Mouse (Mus musculus) stomach, embryonic 14.5 days (tissue): ENCODE data around the gene Best1. TPM values are rescaled to one million over a fixed set of nuclear protein-coding genes. Genes with fewer than 3 reads are reported as not detected.

Source experiments
- polyA plus RNA-seq: library from polyadenylated mRNA; unstranded; fragments of >200 nt; fragmentation: Nextera tagmentation; extraction: Ambion mirVana; gene quantifications from 2 replicates; pipeline ENCODE4 v1.2.1, GENCODE M21; 2014

The Best1 gene
- polyA plus RNA-seq, 1 experiment from 2014 or later = 0.72 TPM

Other genes starting within 250 kb of the Best1 start
- not detected in 2 replicates for gene Scgb2a2, start 154.1 kb downstream of the Best1 start, polyA plus RNA-seq
- gene Incenp, start 102.1 kb downstream of the Best1 start, polyA plus RNA-seq = 84.9 and 86.6 TPM in 2 replicates
- gene Fth1, start 21.0 kb downstream of the Best1 start, polyA plus RNA-seq = 1,491 and 1,524 TPM in 2 replicates
- 26.0 and 28.6 TPM in 2 replicates for gene Rab3il1, start within 50 bp of the Best1 start, polyA plus RNA-seq
- gene Fads3, start 39.9 kb upstream of the Best1 start, polyA plus RNA-seq = 9.1 and 11.2 TPM in 2 replicates
- 49.1 and 54.5 TPM in 2 replicates for gene Fads2, start 100.1 kb upstream of the Best1 start, polyA plus RNA-seq
- gene Fads1, start 181.3 kb upstream of the Best1 start, polyA plus RNA-seq = 112 and 114 TPM in 2 replicates
- 453 and 489 TPM in 2 replicates for gene Tmem258, start 202.4 kb upstream of the Best1 start, polyA plus RNA-seq
- 65.1 and 70.4 TPM in 2 replicates for gene Fen1, start 202.5 kb upstream of the Best1 start, polyA plus RNA-seq
- gene Myrf, start 239.1 kb upstream of the Best1 start, polyA plus RNA-seq = 27.6 and 28.4 TPM in 2 replicates